Comparison of ENCODE assay signal across 8 mouse cellular contexts in the genomic region with DNA sequence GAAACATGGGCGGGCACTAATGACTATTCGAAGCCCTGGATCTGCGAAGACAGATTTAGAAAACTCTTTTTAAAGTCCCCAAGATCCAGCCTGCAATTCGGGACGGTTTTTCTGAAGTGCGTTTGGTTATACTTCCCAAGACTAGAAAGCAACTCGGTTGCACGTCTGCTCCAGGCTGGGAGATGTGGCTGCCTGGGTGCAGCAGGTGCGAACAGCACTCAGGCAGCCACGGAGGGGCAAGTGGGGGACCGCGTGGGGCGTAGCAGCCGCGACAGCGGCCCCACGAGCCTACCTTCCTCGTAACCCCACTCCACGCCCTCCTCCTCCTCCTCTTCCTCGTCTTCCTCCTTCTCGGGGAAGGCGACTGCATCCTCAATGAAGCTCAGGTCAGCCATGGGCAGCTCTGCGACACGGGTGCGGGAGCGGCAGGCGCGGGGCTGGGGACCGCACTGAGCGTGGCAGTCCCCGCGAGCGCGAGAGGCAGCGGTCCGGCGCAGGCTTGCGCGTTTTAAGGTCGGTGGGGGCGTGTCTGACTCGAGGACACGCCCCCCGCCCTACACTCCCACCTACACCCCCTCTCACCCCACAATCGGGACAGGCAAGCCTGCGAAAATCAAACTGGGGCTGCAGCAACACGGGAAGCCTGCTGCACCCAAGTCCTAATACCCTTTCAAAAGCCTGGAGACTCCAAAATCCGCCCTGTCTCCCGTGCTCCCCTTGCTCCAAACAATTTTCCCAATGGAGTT. TPM values are rescaled to one million over a fixed set of nuclear protein-coding genes. Genes with fewer than 3 reads are reported as not detected.
DNase-seq lines count a peak whose midpoint lies in the region; ATAC-seq and TF ChIP-seq lines count a peak whose summit lies in the region.

A gene (minus strand): TSS at position 482 of the 746 bp plus-strand sequence.

- no peaks in the 10 kb centered on the region for H3K9me3 ChIP-seq in lung, embryonic 16.5 days (ENCODE audit: control insufficient read depth, low read length)

- peak within 1 kb of the TSS; percentile 74 for H3K9ac ChIP-seq in lung, embryonic 16.5 days (ENCODE audit: low read length)

- intact Hi-C loops in heart, postnatal 10 days (cut with DNase I), result loop anchor here (5.0 kb wide), 1 partner anchor 36 kb away; no protein-coding TSS in a partner anchor

- DNase-seq in ovary, postnatal 36 days (ENCODE audit: low spot score), result peak; percentile 27
- no peak for DNase-seq in ovary, adult 18-20 months (ENCODE audit: low spot score)
- peak; percentile 52 to 60 for DNase-seq in heart, postnatal 10 days
- DNase-seq in kidney, postnatal 25 days, result peak; percentile 64 to 66
- peak; percentile 19 to 32 for DNase-seq in right cerebral cortex, adult 2 months (ENCODE audit: low spot score in 2 of 2)
- no peak for DNase-seq in B cell, adult 2 months

- peak within 1 kb of the TSS; percentile 52 for H3K4me3 ChIP-seq in embryonic fibroblast, embryonic 13.5 days (ENCODE audit: insufficient read depth, low read length)
- peak within 1 kb of the TSS; percentile 61 for H3K4me3 ChIP-seq in lung, embryonic 16.5 days (ENCODE audit: low read length)

- peak within 1 kb of the TSS; percentile 89 for H3K4me2 ChIP-seq in lung, embryonic 16.5 days (ENCODE audit: low read depth, low read length)

- H3K27ac ChIP-seq in embryonic fibroblast, embryonic 13.5 days (ENCODE audit: insufficient read depth, low read length), result no peak within 1 kb of the TSS
- H3K27ac ChIP-seq in lung, embryonic 16.5 days (ENCODE audit: low read length), result no peak within 1 kb of the TSS

- no peak for TF ChIP-seq CTCF in embryonic fibroblast, embryonic 13.5 days (IDR thresholded peaks at IDR 0.05; ENCODE audit: borderline replicate concordance, insufficient read depth, low read length)

- H3K4me1 ChIP-seq in embryonic fibroblast, embryonic 13.5 days (ENCODE audit: control insufficient read depth, insufficient read depth, low read length), result no peaks in the 10 kb centered on the region
- no peaks in the 10 kb centered on the region for H3K4me1 ChIP-seq in lung, embryonic 16.5 days (replicated peaks; ENCODE audit: control insufficient read depth, insufficient read depth, low read length)

- TF ChIP-seq POLR2A in embryonic fibroblast, embryonic 13.5 days (IDR thresholded peaks at IDR 0.05; ENCODE audit: low read depth, low read length), result no peak

- H3K36me3 ChIP-seq in lung, embryonic 16.5 days (ENCODE audit: control insufficient read depth, insufficient read depth, low read length), result no peaks in the 10 kb centered on the region

- ATAC-seq in lung, embryonic 16.5 days (ENCODE audit: low read depth), result peak; percentile 94

- under 1% methylated on average over 45 of the region's 49 CpGs for WGBS in lung, embryonic 16.5 days

- H3K27me3 ChIP-seq in lung, embryonic 16.5 days (ENCODE audit: control insufficient read depth, insufficient read depth, low read depth, low read length), result no peaks in the 10 kb centered on the region

RNA-seq across cellular contexts. Expression of the gene that starts here (rescaled TPM):
- 0.32 and 0.72 TPM in 2 replicates for polyA plus RNA-seq in embryonic fibroblast, embryonic 13.5 days (2011; ENCODE audit: insufficient read length, low read depth, missing spikeins)
- total RNA-seq in heart, postnatal 10 days (2021), result 10 to 100 TPM; 12.8 to 16.5 TPM
- 11.6 and 11.8 TPM in 2 replicates for polyA plus RNA-seq in lung, embryonic 16.5 days (2015; fragmentation: Nextera tagmentation; extraction: Ambion mirVana)

Comparison
In these comparisons a context has a peak if more than half of its experiments do, and no peak if none do; other contexts are left out.
1. DNase-seq: peak in ovary, postnatal 36 days (single experiment), heart, postnatal 10 days (2 of 2), kidney, postnatal 25 days (2 of 2) and right cerebral cortex, adult 2 months (2 of 2); none in ovary, adult 18-20 months (single experiment) and B cell, adult 2 months (0 of 2).